Mouse (Mus musculus) forelimb bud, embryonic 11.5 days (tissue): Measurements from ENCODE around the gene Tctex1d4.
A peak's percentile ranks its signal among the peaks of the same experiment; 100 is the strongest.

ENCODE experiments used
- DNase-seq: peaks from one replicate; pipeline ENCODE4 v3.0.0-alpha.2; 2012; ENCODE audit warnings: low read depth, low spot score

The Tctex1d4 gene

DNA sequence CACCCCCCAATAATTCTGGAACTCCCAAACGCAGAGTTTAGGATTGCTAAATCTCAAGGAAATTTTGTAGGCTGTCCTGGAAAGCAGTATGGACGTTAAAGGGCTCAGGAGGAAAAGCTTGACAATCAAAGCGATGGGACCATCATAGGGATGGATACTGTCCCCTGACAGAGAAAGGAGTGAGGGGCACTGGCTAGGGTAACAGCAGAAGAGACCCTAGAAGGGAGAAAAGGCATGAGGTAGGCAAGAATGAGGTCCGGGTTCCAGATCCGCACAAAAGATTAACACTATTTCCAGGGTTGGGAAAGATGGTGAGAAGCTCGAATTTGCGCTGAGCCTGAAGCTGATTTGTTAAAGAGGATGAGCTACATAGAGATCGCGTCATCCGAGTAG, 6.5 kb upstream of the Tctex1d4 start:
- no peak for DNase-seq

DNA sequence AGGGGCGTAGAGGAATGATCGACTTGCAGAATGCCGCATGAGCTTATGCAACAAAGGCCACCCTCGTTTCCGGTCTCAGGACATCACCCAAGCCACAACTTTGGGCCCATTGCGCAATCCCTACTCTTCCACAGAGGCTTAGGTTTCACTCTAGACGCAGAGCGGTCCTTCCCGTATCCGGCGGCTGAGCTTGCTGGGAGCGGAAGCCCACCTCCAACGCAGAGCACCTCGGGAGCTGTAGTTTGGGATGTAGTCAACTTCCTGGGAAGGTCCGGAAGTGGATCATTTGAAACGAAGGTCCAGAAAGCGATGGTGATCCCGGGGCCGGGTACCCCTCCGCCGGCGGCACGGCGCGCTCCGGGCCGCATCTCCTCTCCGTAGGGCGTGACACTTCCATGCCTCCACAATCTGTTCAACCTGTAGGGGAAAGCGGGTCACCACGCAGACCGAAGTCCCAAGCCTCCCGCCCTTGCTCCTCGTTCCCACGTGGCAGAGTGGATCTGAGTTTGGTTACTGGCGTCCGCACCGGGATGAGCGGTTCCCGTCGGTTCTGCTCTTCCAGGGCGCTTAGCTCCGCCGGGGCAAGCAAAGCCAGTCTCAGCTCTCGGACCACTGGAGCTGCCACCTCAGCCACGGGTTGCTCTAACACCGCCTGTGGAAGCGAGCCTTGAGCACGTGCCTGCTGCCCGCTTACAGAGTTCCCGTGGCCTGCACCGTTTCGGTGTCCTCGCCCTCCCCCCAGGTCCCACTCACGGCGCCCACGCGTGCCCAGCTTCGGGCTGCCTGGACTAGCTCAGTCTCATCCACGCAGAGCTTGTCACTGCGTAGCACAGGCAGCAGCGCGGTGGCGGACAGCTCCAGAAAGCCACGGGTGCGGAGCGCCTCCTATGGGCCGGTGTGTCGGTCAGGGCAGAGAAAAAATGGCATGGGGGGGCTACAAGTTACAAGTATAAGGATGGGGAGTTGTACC, 5.9 kb upstream of the Tctex1d4 start:
- DNase-seq: peak; percentile 95

DNA sequence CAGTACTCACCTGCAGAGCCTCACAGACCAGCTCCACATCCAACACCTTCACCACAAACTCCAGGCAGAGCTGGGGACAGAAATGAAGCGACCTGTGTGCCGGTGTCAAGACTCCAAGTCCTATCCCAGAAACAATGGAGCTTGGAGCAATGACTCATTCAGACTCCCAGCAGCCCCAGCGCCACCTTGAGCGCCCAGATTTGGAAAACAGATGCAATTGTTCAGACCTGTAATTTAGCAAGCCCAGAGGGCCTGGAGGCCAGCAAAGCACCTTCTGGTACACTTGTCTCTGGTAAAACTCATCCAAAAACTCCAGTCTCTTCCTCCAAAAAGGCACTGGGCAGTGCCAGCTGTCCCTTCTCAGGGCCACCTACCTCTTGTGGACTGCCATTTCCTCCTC, 4.4 kb upstream of the Tctex1d4 start:
- no peak for DNase-seq

DNA sequence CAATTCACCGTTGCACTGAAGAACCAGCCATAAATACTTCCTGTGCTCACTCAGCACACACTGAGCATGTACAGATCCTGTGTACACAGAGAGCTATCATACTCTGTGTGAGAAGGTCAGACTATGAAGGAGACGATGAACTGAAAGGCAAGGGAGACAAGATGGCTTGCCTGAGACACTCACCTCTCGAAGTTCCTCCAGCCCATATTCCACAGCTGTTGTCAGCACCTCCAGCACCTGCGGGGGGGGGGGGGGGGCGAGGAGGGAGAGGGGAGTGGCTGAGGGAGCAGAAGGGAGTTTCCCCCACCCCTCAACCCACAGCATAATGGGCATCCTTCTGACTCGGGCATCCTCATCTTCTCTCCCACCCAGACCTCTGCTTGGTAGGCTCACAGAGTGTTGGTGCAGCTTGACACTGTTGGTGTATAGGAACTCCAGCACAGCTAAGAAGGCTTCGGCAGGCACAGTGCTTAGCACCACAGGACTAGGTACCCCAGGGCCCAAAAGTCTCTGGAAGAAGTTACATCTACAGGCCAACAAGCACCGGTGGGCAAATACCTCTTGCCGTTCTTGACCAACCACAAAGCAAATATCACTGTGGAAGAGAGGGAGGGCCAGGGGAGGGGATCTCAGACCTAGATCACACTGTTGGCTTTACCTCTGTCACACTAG, 2.9 kb upstream of the Tctex1d4 start:
- DNase-seq: no peak

DNA sequence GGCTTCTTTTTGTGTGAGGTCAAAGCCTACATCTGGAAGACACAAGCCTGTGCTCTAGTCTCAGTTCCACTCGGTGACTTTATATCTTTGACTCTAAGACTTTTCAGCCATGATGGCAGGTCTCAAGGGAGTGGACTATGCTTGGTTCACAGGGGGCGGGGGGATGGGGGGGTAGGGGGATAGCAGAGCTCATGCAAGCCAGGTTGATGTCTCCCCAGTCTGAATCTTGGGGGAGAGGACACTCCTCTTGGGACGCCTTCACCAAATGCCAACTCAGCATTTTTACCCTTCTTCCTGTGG, 2.4 kb upstream of the Tctex1d4 start:
- DNase-seq: no peak

DNA sequence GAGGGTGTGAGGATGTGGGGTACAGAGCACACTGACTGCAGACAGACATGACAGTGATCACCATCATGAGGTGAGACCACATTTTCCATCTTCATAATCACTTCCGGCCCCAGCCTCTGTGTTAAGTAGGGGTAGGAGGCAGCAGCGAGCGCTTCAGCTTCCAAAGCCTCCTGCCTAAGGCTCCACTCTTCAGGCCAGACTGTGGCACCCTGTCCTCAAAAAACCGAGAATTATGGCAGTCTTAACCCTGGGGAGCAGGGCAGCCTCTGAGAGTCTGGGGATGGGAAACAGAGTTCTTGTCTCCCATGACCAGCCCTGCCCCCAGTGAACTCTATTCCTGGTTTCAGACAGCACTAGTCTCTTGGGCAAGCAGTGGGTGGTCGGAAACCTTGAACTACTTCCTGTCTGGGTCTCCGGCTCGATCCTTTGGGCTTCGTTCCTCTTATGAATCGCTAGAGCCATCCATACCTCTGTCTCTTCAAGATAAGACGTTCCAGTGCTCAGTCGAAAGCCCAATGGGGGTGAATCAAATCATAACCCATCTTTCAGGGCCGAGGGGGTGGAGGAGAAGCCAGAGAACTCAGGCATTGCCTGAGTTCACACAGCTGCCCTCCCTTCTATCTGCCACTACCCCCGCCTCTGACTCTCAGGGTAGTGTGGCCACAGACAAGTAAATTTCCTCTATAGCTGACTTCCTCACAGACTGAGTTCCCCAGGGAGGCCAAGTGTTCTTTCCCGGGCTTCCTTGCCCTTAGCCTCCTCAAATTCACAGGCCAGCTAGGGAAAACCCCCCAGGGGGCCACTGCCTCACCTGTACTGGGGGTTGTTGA, 1.9 kb upstream of the Tctex1d4 start:
- no peak for DNase-seq

DNA sequence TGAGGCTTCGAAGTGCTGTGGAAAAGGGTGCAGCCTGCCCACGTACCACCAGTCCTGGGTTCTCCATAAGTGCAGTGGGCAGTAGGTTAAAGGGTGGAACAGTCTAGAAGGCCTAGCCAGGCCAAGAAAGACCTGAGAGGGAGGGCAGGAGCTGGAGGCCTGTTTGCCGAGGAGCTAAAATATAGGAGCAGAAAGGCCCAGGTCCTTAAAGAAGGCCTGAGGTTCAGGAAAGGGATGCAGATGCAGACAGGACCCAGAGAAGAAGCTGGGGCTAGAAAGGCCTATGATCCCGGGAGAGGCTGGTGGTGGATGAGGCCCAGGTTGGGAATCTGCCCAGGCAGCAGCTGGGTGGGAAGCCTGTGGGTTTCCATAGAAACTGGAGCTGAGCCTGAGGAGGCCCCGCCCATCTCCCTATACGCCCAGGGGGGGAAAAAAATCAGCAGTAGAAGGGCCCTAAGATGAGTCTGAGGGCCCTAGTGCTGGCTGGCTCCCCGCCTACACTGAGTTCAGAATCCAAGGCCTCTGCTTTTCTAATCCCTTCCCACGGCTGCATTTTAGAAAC, 1.2 kb upstream of the Tctex1d4 start, which contains the start of gene Btbd19:
Gene Btbd19 (minus strand): TSS at position 378 of the 562 bp plus-strand sequence.
- DNase-seq: no peak

DNA sequence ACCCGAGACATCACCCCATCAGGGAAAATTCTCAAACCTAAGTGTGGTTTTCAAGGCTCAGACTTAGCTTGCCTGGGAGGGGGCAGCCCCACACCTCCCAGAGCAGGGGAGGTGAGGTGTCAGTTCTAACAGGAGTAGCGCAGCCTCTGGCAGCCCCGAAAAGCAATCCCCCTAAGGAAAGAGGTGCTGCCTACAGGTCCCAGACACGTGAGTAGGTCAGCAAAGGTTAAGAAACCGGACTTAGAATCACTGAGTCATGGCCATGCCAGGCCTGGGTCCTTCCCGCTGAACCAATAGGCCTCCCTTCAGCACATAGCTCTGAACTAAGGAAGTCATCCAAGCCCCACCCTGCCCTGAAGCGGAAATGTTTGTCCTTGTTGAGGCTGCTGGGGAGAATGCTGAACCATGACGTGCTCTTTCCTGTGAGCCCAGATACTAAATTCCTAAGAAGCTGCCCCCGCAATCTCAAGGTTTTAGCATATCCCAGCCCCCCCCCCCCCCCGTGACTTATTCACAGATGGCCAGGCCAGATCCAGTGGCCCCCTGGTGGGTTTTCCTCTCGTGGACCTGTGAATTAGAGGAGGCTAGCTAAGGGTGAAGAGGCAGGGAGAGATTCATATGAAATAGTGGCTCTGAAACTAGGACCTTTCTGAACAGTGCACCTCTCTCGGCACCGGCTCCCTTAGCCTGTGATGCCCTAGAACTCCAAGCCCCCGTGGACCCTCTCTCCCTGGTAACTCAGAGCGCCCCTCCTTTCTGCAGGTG, 502 bp upstream of the Tctex1d4 start:
- no peak for DNase-seq

DNA sequence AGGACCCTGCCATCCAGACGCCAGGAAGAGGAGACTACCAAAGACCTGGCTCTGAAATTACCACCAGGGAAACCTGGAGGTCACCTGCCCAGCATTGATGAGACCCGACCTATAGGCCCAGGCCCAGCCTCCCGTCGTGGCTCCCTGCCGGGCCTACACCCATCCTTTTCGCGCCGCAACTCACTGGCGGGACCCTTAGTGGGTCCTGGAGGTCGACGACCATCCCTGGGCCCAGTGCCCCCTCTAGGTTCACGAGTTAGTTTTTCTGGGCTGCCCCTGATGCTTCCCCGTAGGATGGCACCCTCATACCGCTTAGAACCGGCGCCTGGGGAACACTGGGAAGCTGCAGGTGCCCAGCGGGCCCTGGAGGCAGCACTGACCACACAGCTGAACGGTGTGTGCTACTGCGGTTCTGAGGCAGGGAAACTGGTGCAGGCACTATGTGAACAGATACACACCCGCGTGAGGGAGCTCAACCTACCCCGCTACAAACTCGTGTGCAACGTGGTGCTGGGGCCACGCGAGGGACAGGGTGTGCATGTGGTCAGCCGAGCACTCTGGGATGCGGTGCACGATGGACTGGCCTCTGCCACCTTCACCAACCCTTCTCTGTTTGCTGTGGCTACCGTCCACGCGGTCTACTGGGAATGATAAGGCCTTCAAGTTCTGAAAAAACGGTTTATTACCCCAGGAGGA, 1.5 kb downstream of the Tctex1d4 start:
- no peak for DNase-seq

DNA sequence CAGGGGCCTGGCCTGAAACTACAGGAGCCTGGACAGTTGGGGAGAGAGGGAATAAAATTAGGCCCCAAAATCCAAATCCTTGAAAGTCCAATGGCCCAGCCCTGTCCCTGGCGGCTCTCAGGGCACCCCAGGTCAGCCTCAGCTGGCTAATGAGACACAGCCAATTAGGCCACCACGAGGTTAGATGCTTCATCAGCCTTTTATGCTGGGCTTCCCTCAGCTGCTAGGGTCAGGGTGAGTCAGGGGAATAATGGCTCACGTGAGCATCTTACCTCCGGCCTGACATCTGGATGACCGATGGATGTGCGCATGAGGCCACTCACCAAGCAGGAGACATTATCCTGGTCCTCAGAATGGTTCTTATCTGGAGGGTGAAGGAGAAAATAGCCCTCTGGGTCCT, 4.2 kb downstream of the Tctex1d4 start:
- no peak for DNase-seq

DNA sequence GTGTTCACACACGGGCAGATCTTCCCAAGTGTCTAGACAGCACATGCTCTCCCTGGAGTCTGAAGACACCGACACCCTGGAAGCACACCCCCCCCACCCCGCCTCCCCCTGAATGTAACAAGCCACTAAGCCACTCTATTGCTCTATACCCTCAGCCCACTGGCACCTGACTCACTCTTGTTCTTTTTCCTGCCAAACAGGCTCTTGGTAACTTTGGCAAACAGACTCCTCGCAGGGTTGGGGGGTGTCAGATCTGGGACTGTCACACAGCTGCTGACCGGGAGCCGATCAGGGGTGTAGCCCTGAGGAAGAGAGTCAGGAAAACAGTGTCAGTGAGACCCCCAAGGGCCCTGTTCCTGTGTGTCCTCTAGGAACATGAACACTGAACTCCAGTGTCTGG, 4.6 kb downstream of the Tctex1d4 start:
- DNase-seq: no peak

DNA sequence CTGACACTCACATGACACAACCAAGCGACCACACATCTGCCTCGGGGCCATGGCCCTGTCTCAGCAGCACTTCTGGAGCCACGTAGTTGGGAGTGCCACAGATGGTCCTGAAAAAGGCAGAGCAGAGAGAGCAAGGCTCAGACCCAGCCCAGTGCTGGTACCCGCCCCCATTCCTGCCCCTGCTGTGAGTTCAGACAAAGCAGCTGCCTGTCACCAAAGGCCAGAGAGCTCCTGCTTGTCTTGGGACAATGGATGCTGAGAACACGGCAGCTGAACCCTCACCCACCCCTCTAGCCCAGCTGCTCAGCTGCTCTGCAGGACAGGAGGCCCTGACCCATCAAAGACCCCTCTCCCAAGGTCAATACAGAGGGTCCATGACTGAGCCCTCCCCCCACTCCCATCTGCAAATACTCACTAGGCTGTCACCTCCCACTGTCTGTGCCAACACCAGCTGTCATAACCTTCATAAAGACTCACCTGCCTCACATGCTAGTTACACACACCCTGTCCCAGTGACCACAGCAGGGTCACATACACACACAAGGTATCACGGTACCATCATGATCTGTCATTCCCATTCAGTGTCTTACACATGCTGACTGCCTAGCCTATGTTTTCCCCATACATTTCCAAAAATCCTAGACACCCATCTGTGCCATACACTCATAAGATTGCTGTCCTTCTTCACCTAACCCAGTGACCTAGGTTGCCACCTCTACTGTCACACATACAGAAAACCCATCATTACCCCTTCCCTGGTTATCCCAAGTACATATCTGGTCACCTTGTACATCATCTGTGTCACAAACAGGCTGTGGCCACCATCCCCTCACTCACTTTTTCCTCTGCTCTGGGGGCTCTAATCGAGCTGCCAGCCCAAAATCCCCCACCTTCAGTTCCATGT, 5.5 kb downstream of the Tctex1d4 start:
- no peak for DNase-seq

DNA sequence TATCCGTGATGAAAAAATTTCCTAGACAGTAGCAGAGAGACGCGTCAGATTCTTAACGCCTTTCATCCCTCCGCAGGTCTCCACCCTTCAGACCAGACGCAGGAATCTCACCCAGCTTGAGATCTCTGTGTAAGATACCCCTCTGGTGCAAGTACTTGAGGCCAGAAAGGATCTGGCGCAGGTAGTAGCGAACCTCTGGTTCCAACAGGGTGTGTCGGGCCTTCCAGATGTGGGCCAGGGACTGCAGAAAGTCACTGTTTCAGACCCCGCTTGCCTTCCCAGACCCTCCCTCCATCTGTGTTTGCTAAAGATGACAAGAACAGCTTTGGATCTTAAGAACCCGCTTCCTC, 6.2 kb downstream of the Tctex1d4 start:
- no peak for DNase-seq

DNA sequence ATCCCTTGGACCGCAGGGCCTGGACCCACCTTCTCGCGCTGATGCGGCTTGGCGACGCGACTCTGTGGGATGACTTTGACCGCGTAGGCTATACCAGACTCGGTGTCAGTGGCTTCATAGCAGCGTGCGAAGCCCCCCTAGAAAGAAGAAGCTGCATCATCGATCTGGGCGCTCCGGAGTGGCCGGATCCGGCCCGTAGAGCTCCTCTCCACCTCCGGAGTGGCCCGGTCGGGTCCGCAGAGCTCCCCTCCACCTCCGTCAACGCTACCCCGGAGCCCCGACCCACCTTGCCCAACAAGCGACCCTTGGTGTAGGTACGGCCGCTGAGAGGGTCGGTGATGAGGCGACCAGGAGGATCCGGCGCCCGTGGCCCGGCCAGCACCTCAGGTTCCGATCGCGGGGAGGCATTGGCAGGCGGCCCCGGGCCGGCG, 6.8 kb downstream of the Tctex1d4 start:
- no peak for DNase-seq

DNA sequence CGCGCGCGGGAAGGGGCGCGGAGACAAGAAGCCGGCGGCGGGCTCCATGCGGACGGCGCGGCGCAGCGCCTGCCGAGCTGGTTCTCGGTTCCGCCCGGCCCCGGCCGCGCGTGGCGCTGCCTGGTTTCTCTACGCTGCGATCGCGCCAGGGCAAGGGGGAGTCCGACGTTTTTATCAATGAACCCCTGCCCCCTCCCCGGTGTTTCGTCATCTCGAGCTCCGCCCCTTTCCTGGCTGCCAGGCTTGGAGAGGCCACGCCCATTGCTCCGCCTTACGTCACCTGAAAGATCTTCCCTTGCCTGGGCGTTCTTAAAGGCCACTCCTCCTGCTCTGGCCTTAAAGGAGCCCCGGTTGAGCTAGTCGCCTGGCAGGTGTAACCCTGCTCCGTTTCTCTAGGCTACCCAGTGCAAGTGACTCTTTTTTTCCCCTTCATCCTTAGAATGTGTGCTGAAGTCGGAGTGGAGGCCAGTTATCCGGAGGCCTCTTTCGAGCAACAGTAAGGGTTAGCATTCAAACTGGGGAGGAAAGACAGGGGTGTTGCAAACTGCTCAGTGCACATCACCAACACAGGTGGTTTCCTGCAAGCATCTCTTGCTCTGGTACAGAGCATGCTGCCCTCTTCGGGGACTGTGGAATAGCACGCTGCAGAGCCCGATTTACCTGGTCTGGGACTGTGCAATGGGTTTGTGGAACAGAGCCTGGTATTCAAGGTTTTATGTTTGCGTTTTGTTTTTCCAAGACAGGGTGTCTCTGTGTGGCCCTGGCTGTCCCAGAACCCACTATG, 7.4 kb downstream of the Tctex1d4 start, which contains the start of gene Plk3:
Gene Plk3 (minus strand): TSS at position 147 of the 784 bp plus-strand sequence.
- peak; percentile 96 for DNase-seq

DNA sequence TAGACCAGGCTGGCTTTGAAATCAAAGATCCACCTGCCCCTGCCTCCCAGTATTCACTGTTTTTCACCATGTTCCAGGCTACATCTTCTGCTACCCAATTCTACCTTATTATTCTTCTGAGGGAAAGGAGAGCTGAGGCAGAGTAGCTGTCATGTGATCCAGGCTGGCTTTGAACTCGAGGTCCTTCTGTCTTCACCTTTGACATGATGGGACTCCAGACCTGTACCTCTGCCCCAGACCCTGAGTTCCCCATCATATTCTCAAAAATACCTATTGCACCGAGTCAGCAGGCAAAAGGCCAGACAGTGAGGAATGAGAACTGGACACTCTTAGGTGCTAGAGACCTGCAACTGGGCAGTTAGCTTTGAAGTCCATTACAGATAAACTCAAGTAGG, 8.0 kb downstream of the Tctex1d4 start:
- no peak for DNase-seq

DNA sequence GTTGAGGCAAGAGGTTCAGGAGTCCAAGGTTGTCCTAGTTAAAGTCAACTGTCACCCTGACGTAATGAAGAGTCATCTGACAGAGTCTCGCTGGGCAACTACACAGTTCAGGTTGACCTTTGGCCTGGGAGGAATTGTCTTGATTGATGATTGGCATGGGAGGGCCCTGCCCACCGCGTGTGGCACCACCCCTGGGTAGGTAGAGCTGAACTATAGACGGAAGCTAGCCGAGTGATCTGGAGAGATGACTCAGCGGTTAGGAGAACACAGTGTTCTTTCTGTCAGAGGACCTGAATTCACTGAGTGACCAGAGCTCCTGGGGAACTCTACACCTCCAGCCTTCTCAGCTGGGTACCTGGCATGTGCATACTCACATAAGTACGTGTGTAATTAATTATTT, 9.4 kb downstream of the Tctex1d4 start:
- no peak for DNase-seq
